Mouse (Mus musculus) kidney, adult 11 months (tissue): ENCODE data around the gene Ttc39d.
"Not testable (repeated sequence)": the region's sequence is repeated elsewhere in the genome, so short reads cannot be mapped to it uniquely, and the experiment has no call there.

Experiments used
- DNase-seq: peaks from one replicate; pipeline ENCODE4 v3.0.0; 2022

The Ttc39d gene

DNA sequence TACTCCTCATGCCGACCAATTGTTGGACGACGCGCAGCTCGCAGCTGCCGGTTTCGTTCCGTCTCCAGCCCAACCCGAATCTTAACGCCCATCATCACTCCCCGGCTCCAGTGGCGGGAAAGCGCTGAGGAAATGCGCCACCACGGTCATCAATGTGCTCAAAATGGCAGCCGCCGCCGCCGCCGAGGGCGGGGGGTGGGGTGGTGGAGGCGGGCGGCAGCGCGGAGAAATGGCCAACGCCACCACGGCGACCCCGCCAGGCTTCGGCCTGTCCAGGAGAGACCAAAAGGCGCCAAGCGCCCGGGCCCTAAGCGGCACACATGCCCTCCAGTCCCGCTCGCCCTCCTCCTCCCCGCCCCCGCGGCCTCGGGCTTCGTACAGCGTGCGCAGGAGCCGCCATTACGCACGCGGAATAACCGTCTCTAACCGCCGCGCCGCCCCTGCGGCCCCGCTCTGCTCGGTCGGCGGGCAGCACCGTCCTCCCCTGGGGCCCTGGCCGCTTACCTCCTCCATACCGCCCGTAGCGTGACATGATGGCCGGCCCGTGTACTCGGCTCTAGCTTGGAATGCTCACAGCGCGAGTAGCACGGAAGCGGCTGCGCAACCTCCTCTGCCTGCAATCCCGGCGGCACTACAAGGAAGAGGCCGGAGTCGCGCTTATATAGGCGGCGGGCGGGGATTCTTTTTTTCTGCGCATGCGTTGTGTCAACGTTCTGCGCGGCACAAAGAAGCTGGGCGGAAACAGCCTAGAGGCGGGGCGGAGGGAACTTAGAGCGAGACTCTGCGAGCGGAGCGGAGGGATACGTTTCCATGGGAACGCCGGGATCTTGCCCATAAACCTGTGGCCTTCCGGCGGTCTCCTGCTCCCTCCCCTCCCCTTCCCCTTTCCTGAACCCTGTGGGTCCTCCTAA is at the start of gene Ttc39d, which contains the start of gene Srsf7:
Gene Ttc39d (plus strand): TSS at position 790 of the 911 bp plus-strand sequence.
Gene Srsf7 (minus strand): TSS at position 637 of the 911 bp plus-strand sequence.
- peak; percentile 97 for DNase-seq

DNA sequence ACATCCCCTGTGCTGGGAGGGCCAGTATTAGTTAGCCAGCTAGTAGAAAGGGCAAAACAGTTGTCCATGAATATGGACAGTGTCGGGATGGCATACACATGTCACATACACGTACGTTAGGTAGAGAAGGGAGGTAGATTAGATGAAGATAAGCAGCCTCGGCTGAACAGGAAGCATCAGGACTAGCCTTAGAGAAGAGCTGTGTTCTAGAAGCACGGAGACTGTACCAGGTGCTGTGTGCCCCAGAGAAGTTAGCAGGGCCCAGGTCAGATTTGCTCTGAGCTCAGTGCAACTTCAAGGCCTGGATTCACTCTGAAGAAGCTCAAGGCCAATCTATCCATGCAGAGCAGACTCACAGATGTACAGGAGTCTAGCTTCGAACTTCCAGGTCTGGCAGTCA is 49.8 kb upstream of the Ttc39d start:
- no peak for DNase-seq

DNA sequence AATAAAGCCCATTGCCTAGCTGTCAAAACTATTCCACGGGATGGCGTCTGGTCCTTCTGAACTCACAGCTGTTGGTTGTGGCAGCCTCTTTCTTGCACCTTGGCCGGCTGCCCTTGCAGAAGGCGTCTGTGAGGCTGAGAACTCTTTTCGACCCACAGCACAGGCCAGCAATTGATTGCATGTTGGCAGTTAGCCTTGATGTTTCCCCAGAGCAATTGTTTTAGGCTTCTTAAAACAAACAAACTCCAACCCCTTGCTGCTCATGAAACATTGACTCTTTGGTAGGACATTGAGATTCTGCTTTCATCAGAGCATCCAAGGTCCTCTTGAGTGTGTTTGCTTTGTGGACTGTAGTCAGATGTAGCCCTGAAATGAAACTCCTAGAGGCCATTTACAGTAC is 46.8 kb upstream of the Ttc39d start:
- peak; percentile 70 for DNase-seq

DNA sequence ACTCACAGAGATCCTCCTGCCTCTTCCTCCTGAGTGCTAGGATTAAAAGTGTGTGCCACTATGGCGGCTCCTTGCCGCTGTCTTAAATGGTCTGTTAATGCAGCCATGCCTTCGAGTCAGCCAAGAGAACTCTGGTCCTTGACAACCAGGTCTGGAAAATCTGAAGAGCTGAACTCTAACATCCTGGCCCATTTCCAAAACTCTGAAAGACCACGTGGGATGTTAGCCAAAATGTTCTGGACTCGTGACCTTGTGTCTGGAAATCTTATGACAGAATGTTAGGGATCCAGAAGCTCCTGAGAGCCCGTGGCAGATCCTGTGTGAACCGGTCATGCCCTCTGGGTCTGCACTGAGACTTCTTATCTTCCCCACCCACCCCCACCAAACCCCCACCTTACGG is 43.3 kb upstream of the Ttc39d start:
- DNase-seq, result peak; percentile 67

DNA sequence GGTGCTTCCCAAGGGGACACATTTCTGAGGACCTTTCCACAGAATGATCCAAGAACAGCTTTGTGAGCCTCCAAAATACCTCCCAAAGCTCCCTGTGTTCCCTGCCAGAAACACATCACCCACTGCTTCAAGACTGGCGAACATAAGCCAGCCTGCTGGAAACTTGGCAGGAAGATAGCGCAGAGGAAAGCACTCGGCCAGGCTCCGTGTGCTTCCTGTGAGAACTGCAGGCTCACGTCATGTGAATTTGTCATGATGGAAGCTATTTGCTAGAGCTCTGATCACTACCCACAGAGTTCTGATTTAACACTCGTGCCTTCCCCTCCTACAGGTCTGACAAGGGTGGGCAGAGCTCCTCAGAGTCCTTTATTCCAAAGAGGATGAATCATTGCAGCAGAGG is 41.5 kb upstream of the Ttc39d start:
- DNase-seq, result no peak

DNA sequence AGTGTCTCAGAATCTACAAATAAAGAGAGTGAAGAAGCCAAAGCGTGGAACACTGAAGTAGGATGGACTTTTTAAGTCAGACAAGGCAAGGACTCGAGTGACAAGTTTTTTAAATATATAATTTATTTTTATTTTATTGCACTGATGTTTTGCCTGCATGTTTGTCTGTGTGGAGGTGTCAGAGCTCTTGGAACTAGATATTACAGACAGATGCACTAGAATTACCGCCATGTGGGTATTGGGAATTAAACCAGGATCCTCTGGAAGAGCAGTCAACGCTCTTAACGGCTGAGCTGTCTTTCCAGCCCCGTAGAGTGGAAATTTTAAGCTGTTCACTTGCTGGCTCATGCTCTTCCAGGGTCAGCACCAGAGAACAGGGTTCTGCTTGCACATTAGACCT is 40.9 kb upstream of the Ttc39d start:
- no peak for DNase-seq

DNA sequence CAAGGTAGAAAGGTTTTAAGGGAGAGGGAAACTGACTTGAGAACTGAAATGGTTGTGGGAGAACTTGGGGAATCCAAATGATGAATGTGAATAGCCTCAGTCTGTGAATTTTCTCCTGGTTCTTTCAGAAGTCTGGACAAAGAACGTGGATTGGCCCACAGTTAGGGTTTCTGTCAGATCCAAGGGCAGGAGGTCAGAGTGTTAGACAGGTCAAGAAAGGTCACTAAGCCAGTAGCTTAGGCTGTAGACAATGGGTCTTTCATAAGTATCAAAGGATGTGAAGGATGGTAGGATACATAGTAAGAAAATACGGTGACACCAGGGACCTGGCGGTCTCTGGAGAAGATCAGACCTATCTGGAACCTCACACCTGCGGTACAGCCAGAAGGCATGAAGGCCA is 39.8 kb upstream of the Ttc39d start:
- no peak for DNase-seq

DNA sequence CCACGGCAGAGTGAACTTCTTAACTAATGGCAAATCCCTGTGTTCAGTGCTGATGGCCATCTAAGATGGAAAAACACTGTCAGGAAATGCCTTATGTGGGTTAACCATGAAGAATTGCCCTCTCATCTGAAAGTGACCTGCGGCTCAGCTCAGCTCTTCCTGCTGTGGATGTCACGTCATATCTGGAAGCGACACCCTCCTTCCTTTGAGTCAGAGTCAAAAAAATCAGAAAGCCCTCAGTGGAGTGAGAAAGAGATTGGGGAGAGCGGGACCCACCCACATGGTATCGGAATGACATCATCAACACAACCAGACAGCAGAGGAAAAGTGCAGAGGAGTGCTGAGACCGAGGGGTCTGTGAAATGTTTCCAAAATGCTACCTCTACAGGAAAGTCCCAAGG is 39.4 kb upstream of the Ttc39d start:
- peak; percentile 45 for DNase-seq

DNA sequence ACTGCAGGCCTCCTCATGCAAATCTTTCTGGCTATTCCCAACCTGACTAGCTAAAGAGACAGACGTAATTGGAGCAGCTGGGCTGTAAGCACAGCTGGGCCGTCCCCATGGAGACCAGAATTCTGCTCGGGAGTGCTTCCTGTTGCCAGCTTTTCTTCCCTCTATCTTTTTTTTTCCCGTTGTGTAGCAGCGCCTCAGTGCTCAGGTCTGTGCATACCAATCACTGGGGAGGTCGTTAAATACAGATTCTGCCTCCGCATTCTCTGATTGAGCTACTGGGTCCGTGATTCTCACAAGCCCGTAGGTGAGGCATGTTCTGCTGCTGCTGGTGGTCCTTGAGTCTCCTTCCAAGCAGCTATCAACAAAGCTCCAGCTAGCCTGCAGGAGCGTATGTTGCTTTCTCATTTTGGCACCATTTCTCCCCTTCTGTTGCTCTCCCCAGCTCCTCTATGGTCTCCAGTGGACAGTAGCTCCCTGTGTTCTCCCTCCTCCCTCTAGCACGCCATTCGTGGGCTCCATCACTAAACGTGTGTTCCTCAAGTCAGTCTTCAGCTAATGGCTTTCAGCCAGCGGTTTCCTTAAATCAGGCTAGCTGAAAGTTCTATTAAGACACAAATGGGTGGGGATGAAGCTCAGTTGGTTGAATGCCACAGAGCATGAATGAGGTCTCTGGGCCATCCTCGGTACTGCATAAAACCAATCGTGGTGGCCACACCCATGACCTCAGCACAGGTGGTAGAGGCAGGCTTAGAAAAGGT is 38.7 kb upstream of the Ttc39d start:
- no peak for DNase-seq

DNA sequence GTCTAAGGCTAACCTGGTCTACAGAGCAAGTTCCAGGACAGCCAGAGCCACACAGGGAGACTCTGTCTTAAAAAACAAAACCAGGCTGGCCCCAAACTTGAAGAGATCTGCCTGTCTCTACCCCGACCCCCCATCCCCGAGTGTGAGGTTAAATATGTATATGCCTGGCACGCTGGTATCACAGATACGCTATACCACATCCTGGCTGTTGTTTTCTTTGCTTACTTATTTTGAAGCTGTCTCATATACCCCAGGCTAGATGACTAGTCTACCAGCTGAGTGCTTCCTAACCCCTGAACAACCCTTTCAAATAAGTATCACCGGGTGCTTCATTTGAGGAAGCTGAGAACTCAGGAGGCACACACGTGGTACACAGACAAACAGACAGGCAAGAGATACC is 37.5 kb upstream of the Ttc39d start:
- no peak for DNase-seq

DNA sequence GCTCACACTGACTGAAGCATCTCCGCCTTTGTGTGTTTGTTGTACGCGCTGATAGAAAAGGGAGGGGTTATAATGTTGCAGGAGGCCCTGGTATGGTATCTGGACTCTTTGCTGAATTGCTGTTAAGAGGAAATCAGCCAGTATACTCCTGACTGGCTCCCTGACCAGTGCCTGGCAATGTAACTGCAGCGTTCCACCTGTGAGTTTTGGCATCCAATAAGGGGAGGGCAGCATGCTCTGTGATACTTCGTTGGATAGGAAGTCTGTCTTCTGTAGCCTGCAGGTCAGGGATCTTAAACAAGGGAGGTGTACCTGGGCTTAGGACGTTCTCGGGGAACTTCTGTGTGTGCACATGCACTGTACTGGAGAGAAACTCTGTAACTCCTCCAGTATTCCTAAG is 36.3 kb upstream of the Ttc39d start:
- no peak for DNase-seq

DNA sequence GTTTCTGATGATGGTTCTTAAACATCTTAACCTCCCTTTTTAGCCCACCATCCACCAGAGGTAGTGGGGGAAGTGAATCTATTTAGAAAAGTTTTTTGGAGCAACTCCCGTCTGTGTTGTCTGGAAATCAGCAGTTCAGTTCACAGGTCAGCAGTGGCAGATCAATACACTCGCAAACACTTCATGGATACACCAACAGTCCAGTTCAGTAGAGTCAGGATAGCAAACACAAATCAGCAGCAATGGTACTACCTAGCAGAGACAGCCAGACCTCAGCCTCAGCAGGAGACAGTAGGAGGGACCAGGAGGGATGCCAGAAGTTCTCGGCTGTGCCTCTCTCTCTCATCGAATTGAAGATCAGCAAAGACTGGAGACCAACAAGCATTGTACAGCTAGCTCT is 35.3 kb upstream of the Ttc39d start:
- no peak for DNase-seq

DNA sequence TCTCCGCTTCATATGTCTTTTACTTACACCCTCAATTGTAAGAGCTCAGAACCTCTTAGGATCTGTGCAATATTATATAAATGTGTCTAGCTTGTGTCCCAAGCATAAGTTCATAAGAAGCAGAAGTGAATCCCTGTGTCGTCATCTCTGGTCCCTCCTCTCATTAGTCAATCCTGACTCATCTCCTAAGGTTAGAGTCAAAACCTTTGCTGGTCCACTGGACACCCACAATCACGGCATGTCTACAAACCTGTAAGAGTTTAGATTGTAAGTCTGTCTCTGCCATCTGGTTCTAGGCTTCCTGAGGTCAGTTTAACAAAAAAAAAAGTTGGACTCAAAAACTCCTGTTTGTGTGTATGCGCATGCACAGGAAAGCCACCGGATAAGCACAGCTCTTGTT is 34.5 kb upstream of the Ttc39d start:
- DNase-seq, result no peak

DNA sequence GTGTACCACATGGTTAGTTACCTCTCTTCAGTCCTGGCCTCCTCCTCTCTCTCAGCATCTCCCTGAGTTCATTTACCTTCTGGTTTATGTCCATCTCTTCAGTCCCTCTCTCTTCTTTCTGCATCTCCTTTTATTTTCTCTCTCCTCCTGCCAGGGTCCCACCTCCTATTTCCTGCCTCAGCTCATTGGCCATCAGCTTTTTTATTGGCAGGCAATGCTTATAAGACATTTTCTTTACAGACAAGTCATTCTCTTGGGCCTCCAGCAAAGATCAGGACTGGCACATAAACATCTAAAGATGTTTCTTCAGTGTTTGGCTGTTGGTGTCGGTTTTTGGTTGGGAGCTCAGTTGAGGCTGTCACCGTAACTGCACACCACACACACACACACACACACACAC is 33.6 kb upstream of the Ttc39d start:
- no peak for DNase-seq

DNA sequence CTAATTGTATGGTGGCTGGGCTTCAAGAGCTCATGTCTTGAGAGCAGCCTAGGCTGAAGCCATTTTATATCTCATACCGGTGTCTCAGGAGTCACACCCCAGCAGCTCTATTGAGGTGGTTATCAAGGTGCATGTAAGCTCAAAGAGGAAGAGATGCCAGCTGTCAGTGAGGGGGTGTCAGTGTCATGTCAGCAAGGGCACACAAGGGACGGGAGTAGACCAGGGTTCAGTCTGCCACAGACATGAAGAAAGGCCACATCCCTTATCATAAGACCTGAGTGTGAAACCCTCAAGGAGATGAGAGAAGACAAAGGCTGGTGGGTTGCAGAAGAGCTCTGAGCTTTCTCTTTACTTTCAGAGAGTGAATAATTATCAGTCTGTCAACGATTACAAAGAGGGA is 33.1 kb upstream of the Ttc39d start:
- no peak for DNase-seq

DNA sequence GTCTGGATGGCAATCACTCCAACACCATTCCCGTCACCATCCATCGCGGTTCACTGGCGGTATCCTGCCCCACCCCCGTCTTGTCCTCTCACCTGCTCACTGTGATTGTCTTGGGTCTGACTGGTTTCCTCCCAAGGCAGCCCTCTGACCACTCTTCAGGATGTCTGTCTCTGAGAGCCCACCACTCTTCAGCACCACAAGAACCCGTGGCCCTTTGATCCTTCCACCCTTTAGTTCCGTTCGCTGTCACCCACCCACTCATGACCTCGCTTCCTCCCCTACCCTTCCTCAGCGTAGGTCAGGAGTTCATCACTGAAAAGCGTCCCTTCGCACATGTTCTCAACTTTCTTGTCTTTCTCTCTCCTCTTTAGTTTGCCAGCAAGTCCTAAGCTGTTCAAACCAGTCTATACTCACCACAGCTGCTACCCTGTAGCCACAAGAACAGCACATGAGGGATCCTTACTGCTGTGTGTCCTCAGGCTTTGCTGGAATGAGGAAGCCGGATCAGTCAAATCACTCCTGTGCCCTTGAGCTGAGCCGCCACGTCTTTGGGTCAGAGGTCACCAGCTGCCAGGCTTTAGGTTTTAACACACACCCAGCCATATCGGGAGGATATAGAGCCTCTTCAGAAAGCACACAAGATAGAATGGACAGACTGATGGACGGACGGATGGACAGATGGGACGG is 32.4 kb upstream of the Ttc39d start:
- DNase-seq, result no peak

DNA sequence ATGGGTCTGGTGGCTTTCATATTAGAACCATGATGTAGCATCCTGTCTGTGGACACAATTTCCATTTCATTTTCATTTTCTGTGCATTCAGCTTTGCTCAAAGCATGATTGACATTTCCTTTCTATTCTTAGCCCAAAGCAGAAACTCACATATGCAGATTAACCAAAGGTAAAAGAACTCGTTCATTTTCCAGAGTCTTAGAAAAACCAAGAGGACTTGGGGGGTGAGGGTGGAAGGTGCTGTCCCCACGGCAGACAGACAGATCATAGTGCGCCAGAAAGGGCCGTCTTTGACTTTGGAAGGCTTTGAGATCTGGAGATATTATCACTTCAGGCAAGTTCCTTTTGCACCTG is 31.9 kb upstream of the Ttc39d start:
- no peak for DNase-seq

DNA sequence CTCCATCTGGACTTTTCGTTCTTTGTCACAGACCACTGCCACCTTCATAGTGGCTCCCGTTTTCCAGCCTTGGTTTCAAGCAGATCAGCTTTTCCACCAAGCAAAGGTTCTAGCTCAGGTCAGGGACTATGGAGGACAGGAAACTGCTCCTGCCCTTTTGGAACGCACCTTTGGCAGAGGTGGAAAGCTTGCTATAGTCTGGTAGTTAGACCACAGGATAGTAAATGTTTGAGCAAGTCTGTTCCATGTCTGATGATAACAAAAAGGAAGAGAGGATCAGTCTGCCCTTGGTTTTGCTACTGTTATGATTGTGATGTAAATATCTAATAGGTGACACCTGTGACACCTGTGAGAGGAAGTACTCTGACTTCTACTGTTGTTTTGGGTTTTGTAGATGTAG is 31.3 kb upstream of the Ttc39d start:
- no peak for DNase-seq

DNA sequence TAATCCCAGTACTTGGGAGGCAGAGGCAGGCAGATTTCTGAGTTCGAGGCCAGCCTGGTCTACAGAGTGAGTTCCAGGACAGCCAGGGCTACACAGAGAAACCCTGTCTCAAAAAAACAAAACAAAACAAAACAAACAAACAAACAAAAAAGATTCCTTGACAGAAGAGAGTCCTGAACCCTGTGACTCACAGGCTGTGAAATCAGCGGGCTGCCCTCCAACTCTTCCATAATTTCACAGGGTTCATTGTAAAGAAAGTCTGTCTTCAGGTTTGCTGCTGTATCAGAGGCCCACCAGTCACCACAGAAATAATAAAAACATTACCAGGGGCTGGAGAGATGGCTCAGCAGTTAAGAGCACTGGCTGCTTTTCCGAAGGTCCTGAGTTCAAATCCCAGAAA is 28.4 kb upstream of the Ttc39d start:
- not testable (repeated sequence) for DNase-seq

DNA sequence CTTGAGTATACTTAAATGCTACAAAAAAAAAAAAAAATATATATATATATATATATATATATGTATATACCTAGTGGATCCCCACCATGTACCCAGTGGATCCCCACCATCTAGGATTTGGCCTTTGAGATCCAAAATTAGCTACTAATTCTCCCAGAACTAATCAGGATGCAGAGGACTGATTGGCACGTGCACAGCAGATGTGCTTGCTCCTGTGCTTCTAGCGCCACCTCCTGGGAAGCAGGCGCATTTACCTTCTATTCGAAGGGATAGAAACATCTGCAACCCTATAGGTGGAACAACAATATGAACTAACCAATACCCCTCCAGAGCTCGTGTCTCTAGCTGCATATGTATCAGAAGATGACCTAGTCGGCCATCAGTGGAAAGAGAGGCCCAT is 27.3 kb upstream of the Ttc39d start:
- peak; percentile 58 for DNase-seq

DNA sequence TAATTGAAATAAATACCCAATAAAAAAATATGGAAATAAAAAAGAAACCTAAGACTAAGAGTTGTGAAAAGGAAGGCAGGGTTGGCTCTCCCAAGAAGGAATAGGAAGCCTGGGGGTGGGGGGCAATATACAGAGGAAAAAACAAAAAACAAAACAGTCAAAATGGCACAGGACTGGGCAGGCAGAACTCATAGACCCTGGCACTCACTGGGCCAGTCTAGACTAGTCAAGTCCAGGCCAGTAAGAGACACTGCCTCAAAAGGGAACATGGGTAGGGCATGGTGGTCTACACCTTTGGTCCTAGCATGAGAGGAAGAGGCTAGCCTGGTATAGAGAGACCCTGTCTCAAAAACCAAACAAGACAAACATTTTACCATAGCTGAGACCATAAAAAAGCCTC is 26.8 kb upstream of the Ttc39d start:
- no peak for DNase-seq

DNA sequence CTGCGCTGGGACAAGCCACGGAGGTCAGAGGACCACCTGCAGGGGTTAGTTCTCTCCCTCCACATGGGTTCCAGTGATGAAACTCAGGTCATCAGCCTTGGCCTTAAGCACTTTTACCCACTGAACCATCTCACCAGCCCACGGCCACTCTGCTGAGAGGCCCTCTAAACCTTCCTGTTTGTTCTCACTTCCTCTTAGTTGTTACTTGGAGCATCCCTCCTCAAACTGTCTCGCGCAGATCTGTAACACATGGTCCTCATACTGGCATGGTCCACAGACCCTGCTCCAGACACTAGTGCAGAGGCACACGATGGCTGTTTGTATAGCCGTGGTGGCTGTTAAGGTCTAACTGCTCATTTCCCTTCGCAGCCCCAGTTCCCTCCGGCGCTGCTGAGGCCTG is 23.6 kb upstream of the Ttc39d start:
- no peak for DNase-seq

DNA sequence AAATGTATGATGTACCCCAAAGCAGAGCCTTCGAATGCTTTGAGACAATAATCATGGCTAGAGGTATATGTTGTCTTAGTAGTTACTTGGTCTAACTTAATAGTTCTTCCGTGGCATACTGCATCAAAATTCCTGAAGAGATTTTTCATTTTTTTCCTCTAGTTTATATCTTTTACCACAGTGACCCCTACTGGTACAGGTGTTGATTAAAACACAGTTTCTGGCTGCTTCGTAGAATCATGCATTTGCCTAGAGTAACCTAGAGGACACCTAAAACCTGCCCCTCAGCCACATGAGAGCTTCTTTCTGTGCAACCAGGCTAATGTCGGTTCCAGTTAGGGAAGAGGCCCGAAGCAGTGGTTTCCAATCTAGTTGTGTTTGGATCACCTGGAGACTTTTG is 14.2 kb upstream of the Ttc39d start:
- DNase-seq, result no peak
